In the genomic region with DNA sequence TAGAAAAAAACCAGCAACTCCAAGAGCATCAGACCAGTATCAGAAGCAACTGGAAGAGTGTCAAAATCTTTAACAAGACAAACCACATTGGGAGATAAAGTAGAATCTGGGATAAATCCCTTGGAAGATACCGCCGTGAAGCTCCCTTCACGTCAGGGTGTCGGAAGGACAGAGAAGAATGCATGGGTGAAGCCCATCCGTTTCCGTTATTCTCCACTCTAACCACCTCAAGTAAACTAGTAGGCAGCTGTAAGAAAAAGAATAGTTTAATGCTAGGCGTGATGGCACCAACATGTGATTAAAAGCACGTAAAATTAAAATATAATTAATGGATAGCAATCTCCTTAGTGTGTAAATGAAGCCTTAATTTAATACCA, we compare ENCODE assay signal across 7 mouse cellular contexts. TPM values are rescaled to one million over a fixed set of nuclear protein-coding genes. Genes with fewer than 3 reads are reported as not detected.
DNase-seq lines count a peak whose midpoint lies in the region; ATAC-seq and TF ChIP-seq lines count a peak whose summit lies in the region.

No protein-coding gene starts in this region.

- no peak for TF ChIP-seq CTCF in testis, adult 2 months (IDR thresholded peaks at IDR 0.05; ENCODE audit: control insufficient read depth, insufficient read depth, insufficient replicate concordance, low read depth, low read length)
- no peak for TF ChIP-seq CTCF in olfactory bulb, adult 2 months (IDR thresholded peaks at IDR 0.05; ENCODE audit: insufficient read depth, low read depth, low read length)

- H3K36me3 ChIP-seq in testis, adult 2 months (ENCODE audit: control insufficient read depth, insufficient read depth, low read length): no peaks in the 10 kb centered on the region
- peaks cover under 1% of the 10 kb centered on the region; the same call in 1 of the 2 replicates for H3K36me3 ChIP-seq in forebrain, embryonic 16.5 days (ENCODE audit: control insufficient read depth, insufficient read depth)
- H3K36me3 ChIP-seq in limb, embryonic 14.5 days (ENCODE audit: control insufficient read depth, insufficient read depth, low read length): peaks cover 17% of the 10 kb centered on the region

- H3K4me2 ChIP-seq in forebrain, embryonic 16.5 days (ENCODE audit: low read length): peak overlapping the region; percentile 59
- peak overlapping the region; percentile 75 for H3K4me2 ChIP-seq in limb, embryonic 14.5 days (replicated peaks; ENCODE audit: low read depth, low read length, severe bottlenecking)

- peak overlapping the region; percentile 5; the same call in 1 of the 2 replicates for H3K4me3 ChIP-seq in testis, adult 2 months (ENCODE audit: control insufficient read depth, low read depth, low read length)
- H3K4me3 ChIP-seq in forebrain, embryonic 16.5 days (replicated peaks; ENCODE audit: low read length): peak overlapping the region; percentile 53
- H3K4me3 ChIP-seq in limb, embryonic 14.5 days (replicated peaks; ENCODE audit: low read length): peak overlapping the region; percentile 59
- H3K4me3 ChIP-seq in olfactory bulb, adult 2 months (ENCODE audit: insufficient read depth, low read depth, low read length): peak overlapping the region; percentile 43

- WGBS in forebrain, embryonic 16.5 days: 15% methylated on average over 8 of the region's 8 CpGs
- WGBS in limb, embryonic 14.5 days: 36% methylated on average over 8 of the region's 8 CpGs
- 5% methylated on average over 8 of the region's 8 CpGs for WGBS in olfactory bulb, adult 2 months

- no peak for TF ChIP-seq POLR2A in testis, adult 2 months (IDR thresholded peaks at IDR 0.05; ENCODE audit: control insufficient read depth, low read depth, low read length)
- no peak for TF ChIP-seq POLR2A in limb, embryonic 14.5 days (IDR thresholded peaks at IDR 0.05; ENCODE audit: borderline replicate concordance, extremely low read depth, insufficient read depth, insufficient read length)
- TF ChIP-seq POLR2A in olfactory bulb, adult 2 months (IDR thresholded peaks at IDR 0.05; ENCODE audit: insufficient read depth, low read depth, low read length): no peak

- H3K9ac ChIP-seq in forebrain, embryonic 16.5 days (replicated peaks; ENCODE audit: low read depth, low read length): peak overlapping the region; percentile 70
- peak overlapping the region; percentile 58 for H3K9ac ChIP-seq in limb, embryonic 14.5 days (ENCODE audit: low read depth, low read length, severe bottlenecking)

- DNase-seq in testis, postnatal 14 days (ENCODE audit: low spot score): no peak
- no peak for DNase-seq in limb, embryonic 14.5 days (ENCODE audit: low spot score)
- DNase-seq in urinary bladder, postnatal 4 days (ENCODE audit: low spot score in 2 of 2): no peak
- DNase-seq in layer of hippocampus, postnatal 25 days (ENCODE audit: extremely low spot score in 1 of 2, low spot score in 1 of 2): no peak

- no peak for ATAC-seq in forebrain, embryonic 16.5 days
- no peak for ATAC-seq in limb, embryonic 14.5 days (ENCODE audit: low FRiP score, low read depth)

- no peaks in the 10 kb centered on the region for H3K27me3 ChIP-seq in testis, adult 2 months (ENCODE audit: control insufficient read depth, insufficient read depth, low read length)
- no peaks in the 10 kb centered on the region for H3K27me3 ChIP-seq in forebrain, embryonic 16.5 days (replicated peaks; ENCODE audit: control insufficient read depth, insufficient read depth, low read length)
- no peaks in the 10 kb centered on the region for H3K27me3 ChIP-seq in limb, embryonic 14.5 days (ENCODE audit: control insufficient read depth, insufficient read depth, low read length)

- H3K27ac ChIP-seq in testis, adult 2 months (ENCODE audit: control insufficient read depth, insufficient read depth, low read depth, low read length): peak overlapping the region; percentile 27; the same call in 1 of the 2 replicates
- H3K27ac ChIP-seq in forebrain, embryonic 16.5 days (ENCODE audit: low read length): peak overlapping the region; percentile 99
- peak overlapping the region; percentile 93 for H3K27ac ChIP-seq in limb, embryonic 14.5 days (replicated peaks; ENCODE audit: low read depth, low read length)
- H3K27ac ChIP-seq in olfactory bulb, adult 2 months (ENCODE audit: insufficient read depth, low read depth, low read length): peak overlapping the region; percentile 97

- peaks cover 9% of the 10 kb centered on the region for H3K4me1 ChIP-seq in testis, adult 2 months (ENCODE audit: control insufficient read depth, insufficient read depth, low read length)
- H3K4me1 ChIP-seq in forebrain, embryonic 16.5 days (replicated peaks; ENCODE audit: control insufficient read depth, insufficient read depth, low read length): peaks cover 21% of the 10 kb centered on the region
- peaks cover 14% of the 10 kb centered on the region for H3K4me1 ChIP-seq in limb, embryonic 14.5 days (ENCODE audit: control insufficient read depth, insufficient read depth, low read length)
- peaks cover 3% of the 10 kb centered on the region; the same call in 1 of the 2 replicates for H3K4me1 ChIP-seq in olfactory bulb, adult 2 months (ENCODE audit: control insufficient read depth, insufficient read depth, low read length)

- no peaks in the 10 kb centered on the region for H3K9me3 ChIP-seq in forebrain, embryonic 16.5 days (ENCODE audit: control insufficient read depth, low read length)
- H3K9me3 ChIP-seq in limb, embryonic 14.5 days (ENCODE audit: control insufficient read depth, low read length): no peaks in the 10 kb centered on the region

RNA-seq across cellular contexts. Expression of a gene that starts 0.3 kb away (rescaled TPM):
- 0.95 and 1.6 TPM in 2 replicates for polyA plus RNA-seq in testis, adult 2 months (2012; rRNA removed)
- 18.0 and 20.5 TPM in 2 replicates for polyA plus RNA-seq in forebrain, embryonic 16.5 days (2015; fragmentation: Nextera tagmentation; extraction: Ambion mirVana)
- 10.1 and 11.9 TPM in 2 replicates for polyA plus RNA-seq in limb, embryonic 14.5 days (2012; rRNA removed)
- polyA plus RNA-seq in limb, embryonic 14.5 days (2014; fragmentation: Nextera tagmentation; extraction: Ambion mirVana): 13.6 and 14.4 TPM in 2 replicates
- not detected in 2 replicates for polyA plus RNA-seq in olfactory bulb, adult 2 months (2012; ENCODE audit: insufficient read depth, insufficient read length, low replicate concordance, missing spikeins)
- total RNA-seq in layer of hippocampus, postnatal 25 days (2021): 10 to 100 TPM; 19.5 to 20.1 TPM

RNA-seq across cellular contexts. Expression of a gene that starts 1.4 kb away (rescaled TPM):
- polyA plus RNA-seq in testis, adult 2 months (2012; rRNA removed): 0.82 and 1.0 TPM in 2 replicates
- polyA plus RNA-seq in forebrain, embryonic 16.5 days (2015; fragmentation: Nextera tagmentation; extraction: Ambion mirVana): 7.5 and 7.8 TPM in 2 replicates
- 13.8 and 13.9 TPM in 2 replicates for polyA plus RNA-seq in limb, embryonic 14.5 days (2012; rRNA removed)
- polyA plus RNA-seq in limb, embryonic 14.5 days (2014; fragmentation: Nextera tagmentation; extraction: Ambion mirVana): 9.5 and 10.5 TPM in 2 replicates
- not detected in 2 replicates for polyA plus RNA-seq in olfactory bulb, adult 2 months (2012; ENCODE audit: insufficient read depth, insufficient read length, low replicate concordance, missing spikeins)
- 1 to 10 TPM; 8.4 to 8.7 TPM for total RNA-seq in layer of hippocampus, postnatal 25 days (2021)

RNA-seq across cellular contexts. Expression of a gene that starts 46.9 kb away (rescaled TPM):
- polyA plus RNA-seq in testis, adult 2 months (2012; rRNA removed): 1.0 and 1.1 TPM in 2 replicates
- 23.4 and 23.7 TPM in 2 replicates for polyA plus RNA-seq in forebrain, embryonic 16.5 days (2015; fragmentation: Nextera tagmentation; extraction: Ambion mirVana)
- polyA plus RNA-seq in limb, embryonic 14.5 days (2012; rRNA removed): 11.8 and 13.2 TPM in 2 replicates
- 8.0 and 9.0 TPM in 2 replicates for polyA plus RNA-seq in limb, embryonic 14.5 days (2014; fragmentation: Nextera tagmentation; extraction: Ambion mirVana)
- polyA plus RNA-seq in olfactory bulb, adult 2 months (2012; ENCODE audit: insufficient read depth, insufficient read length, low replicate concordance, missing spikeins): not detected in 2 replicates
- total RNA-seq in layer of hippocampus, postnatal 25 days (2021): 10 to 100 TPM; 14.0 to 14.2 TPM

RNA-seq across cellular contexts. Expression of a gene that starts 47.2 kb away (rescaled TPM):
- 0.60 and 0.93 TPM in 2 replicates for polyA plus RNA-seq in testis, adult 2 months (2012; rRNA removed)
- 22.3 and 24.3 TPM in 2 replicates for polyA plus RNA-seq in forebrain, embryonic 16.5 days (2015; fragmentation: Nextera tagmentation; extraction: Ambion mirVana)
- polyA plus RNA-seq in limb, embryonic 14.5 days (2012; rRNA removed): 8.1 and 11.0 TPM in 2 replicates
- polyA plus RNA-seq in limb, embryonic 14.5 days (2014; fragmentation: Nextera tagmentation; extraction: Ambion mirVana): 10.5 and 13.7 TPM in 2 replicates
- polyA plus RNA-seq in olfactory bulb, adult 2 months (2012; ENCODE audit: insufficient read depth, insufficient read length, low replicate concordance, missing spikeins): not detected in 2 replicates
- total RNA-seq in layer of hippocampus, postnatal 25 days (2021): 10 to 100 TPM; 15.1 to 16.7 TPM

RNA-seq across cellular contexts. Expression of a gene that starts 53.2 kb away (rescaled TPM):
- 0.55 and 1.2 TPM in 2 replicates for polyA plus RNA-seq in testis, adult 2 months (2012; rRNA removed)
- polyA plus RNA-seq in forebrain, embryonic 16.5 days (2015; fragmentation: Nextera tagmentation; extraction: Ambion mirVana): 15.7 and 18.2 TPM in 2 replicates
- 2.9 and 3.7 TPM in 2 replicates for polyA plus RNA-seq in limb, embryonic 14.5 days (2012; rRNA removed)
- 6.1 and 6.2 TPM in 2 replicates for polyA plus RNA-seq in limb, embryonic 14.5 days (2014; fragmentation: Nextera tagmentation; extraction: Ambion mirVana)
- not detected in 2 replicates for polyA plus RNA-seq in olfactory bulb, adult 2 months (2012; ENCODE audit: insufficient read depth, insufficient read length, low replicate concordance, missing spikeins)
- 10 to 100 TPM; 14.3 to 17.0 TPM for total RNA-seq in layer of hippocampus, postnatal 25 days (2021)

Comparison
In these comparisons a context has a peak if more than half of its experiments do, and no peak if none do; other contexts are left out.
1. H3K27ac ChIP-seq: peak in every context shown above with its lines; median percentile 99 in forebrain, embryonic 16.5 days; 97 in olfactory bulb, adult 2 months; 93 in limb, embryonic 14.5 days; 27 in testis, adult 2 months.
2. H3K4me3 ChIP-seq: peak in every context shown above with its lines; median percentile 59 in limb, embryonic 14.5 days; 53 in forebrain, embryonic 16.5 days; 43 in olfactory bulb, adult 2 months; 5 in testis, adult 2 months.